Mouse (Mus musculus) C2C12 (cell line): Measurements from ENCODE around the gene Tpgs1.

Experiments used
- CEBPB ChIP-seq: IDR thresholded peaks from one replicate; pipeline ENCODE4 v1.6.1; 2011; ENCODE audit warnings: low read depth, mild to moderate bottlenecking, control low read depth, moderate library complexity
- CTCF ChIP-seq: IDR thresholded peaks from one replicate; pipeline ENCODE4 v1.5.1; 2011; ENCODE audit not compliant: control insufficient read depth, insufficient read depth, insufficient read length
- MAX ChIP-seq: IDR thresholded peaks from one replicate; pipeline ENCODE4 v1.6.1; 2011; ENCODE audit warnings: mild to moderate bottlenecking, control low read depth
- MYOD1 ChIP-seq: IDR thresholded peaks from one replicate; pipeline ENCODE4 v1.6.1; 2011; ENCODE audit warnings: low read depth; ENCODE audit not compliant: control insufficient read depth, insufficient read length
- USF1 ChIP-seq: IDR thresholded peaks from one replicate; pipeline ENCODE4 v1.6.1; 2011; ENCODE audit warnings: low read depth, mild to moderate bottlenecking, control low read depth, moderate library complexity

DNA sequence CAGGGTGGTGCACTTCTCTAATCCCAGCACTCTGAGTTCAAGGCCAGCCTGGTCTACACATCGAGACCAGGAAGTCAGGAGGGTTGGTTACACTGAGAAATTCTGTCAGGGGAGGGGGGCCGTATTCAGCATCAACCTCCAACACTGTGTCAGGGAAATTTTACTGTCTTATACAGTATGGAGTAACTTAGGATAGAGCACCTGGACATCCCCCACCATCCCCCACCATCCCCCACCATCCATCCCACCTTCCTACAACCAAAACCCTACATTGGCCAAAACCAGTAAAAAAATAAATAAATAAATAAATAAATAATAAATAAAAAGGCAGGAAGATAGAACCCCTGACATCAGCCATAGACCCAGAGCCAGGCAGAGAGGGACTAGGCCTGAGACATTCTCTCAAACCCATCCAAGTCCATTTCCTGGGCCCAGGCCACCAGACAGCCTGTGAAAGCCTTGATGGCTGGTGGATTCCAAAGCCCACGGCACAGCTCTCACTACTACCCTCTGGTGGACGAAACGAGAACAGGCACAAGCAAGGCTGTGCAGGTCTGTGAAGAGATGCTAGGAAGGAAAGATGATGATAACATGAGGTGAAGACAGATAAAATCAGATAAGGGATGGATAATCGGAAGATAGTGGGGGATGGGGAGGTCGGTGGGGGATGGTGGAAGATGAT lies 20.0 kb upstream of the Tpgs1 start:
- TF ChIP-seq CTCF (peak; percentile 54), USF1 (no peak), MAX (no peak), CEBPB (no peak), MYOD1 (no peak)
